Mouse (Mus musculus): ENCODE measurements around the gene Cklf. TPM values are rescaled to one million over a fixed set of nuclear protein-coding genes. Genes with fewer than 3 reads are reported as not detected.
A peak's percentile ranks its signal among the peaks of the same experiment; 100 is the strongest.
"Not testable (repeated sequence)": the region's sequence is repeated elsewhere in the genome, so short reads cannot be mapped to it uniquely, and the experiment has no call there.

The Cklf gene
- polyA plus RNA-seq, 1 experiment: 5.4 TPM

DNA sequence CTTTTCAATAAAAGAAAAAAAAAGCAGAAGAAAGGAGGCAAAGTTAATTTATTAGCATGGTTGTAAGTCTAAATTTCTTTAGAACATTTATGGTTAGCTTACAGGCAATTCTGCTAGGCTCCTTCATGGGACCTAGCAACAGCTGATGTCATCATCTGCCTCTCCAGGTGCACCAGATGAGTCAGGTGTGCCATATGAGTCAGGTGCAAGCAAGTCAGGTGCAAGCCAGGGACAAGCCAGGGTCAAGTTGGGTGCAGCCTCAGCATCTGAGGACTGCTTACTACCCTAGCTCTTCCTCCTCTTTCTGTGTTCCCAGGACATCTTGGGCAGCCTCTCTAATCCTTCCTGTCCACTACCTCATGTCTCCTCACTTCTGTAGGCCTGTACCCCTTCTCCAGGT lies 17.7 kb downstream of the Cklf start:
- no peaks in the 10 kb centered on the region for H3K4me1 ChIP-seq (ENCODE audit: control insufficient read depth, insufficient read depth, low read length)
- no peaks in the 10 kb centered on the region for H3K36me3 ChIP-seq (ENCODE audit: control insufficient read depth, insufficient read depth, low read length)
- H3K4me3 ChIP-seq (ENCODE audit: insufficient read depth, low read depth, low read length): no peak overlapping the region
- no peaks in the 10 kb centered on the region for H3K27me3 ChIP-seq (replicated peaks; ENCODE audit: control insufficient read depth, insufficient read depth, low read length)
- DNase-seq: no peak
- H3K27ac ChIP-seq (ENCODE audit: insufficient read depth, low read depth, low read length): no peak overlapping the region
- TF ChIP-seq CTCF (conservative IDR thresholded peaks at IDR 0.05; ENCODE audit: insufficient read depth, insufficient read length, low read depth, low read length) (no peak), POLR2A (IDR thresholded peaks at IDR 0.05; ENCODE audit: low read depth, low read length) (no peak)

DNA sequence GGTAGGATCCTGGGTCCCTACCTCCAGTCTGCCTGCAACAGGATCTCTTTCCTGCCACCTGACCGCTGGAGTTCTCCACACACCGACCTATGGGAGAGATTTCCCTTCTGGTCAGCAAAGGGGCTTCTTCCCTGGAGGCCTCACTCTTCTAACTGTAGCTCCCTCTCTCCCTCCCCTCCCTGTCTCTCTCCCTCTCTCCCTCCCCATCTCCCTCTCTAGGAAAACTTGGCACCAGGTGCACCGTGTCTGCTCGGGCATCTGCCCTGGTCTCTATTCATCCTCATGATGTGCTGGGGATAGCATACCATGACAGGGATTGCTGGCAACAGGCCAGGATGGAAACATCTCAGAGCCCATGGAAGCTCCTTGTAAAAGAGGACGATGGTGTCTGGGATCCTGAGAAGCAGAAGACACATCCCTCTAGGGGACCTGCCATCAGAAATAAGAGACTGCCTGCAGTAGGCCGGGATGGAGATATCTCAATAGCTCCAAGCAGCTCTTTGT lies 18.3 kb downstream of the Cklf start:
- WGBS: 76% methylated on average over 6 of the region's 6 CpGs

DNA sequence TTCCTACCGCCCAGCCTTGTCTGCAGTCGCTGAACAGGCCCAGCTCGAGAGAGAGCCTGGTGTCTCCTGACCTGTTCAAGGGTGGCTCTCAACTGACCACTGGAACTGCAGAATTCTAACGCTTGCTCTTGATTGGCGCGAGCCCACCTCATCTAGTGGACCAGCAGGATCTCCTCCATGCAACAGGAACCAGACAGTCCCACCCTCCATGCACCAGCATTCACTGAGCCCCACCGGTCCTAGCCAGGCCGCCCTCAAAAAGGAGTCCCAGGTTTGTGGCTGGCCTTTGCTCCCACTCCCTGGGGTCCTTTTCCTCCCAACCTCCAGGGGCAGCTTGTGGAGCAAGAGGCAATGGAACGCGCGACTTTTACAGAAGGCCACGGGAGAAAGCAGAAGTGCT lies 42.4 kb downstream of the Cklf start, which contains the start of gene Cmtm2a:
Gene Cmtm2a, minus strand, starts transcription at position 101 of the 400 bp plus-strand sequence.
- not testable (repeated sequence) for H3K4me3 ChIP-seq (ENCODE audit: insufficient read depth, low read depth, low read length); H3K36me3 ChIP-seq (ENCODE audit: control insufficient read depth, insufficient read depth, low read length); H3K27me3 ChIP-seq (replicated peaks; ENCODE audit: control insufficient read depth, insufficient read depth, low read length); H3K27ac ChIP-seq (ENCODE audit: insufficient read depth, low read depth, low read length); DNase-seq; H3K4me1 ChIP-seq (ENCODE audit: control insufficient read depth, insufficient read depth, low read length)
- 91% methylated on average over 12 of the region's 12 CpGs for WGBS

More for the DNA sequence above, 18.3 kb downstream of the Cklf start:
- Histone ChIP-seq H3K4me3 (ENCODE audit: insufficient read depth, low read depth, low read length) (no peak overlapping the region), H3K27me3 (replicated peaks; ENCODE audit: control insufficient read depth, insufficient read depth, low read length) (no peaks in the 10 kb centered on the region), H3K4me1 (ENCODE audit: control insufficient read depth, insufficient read depth, low read length) (no peaks in the 10 kb centered on the region), H3K36me3 (ENCODE audit: control insufficient read depth, insufficient read depth, low read length) (no peaks in the 10 kb centered on the region), H3K27ac (ENCODE audit: insufficient read depth, low read depth, low read length) (no peak overlapping the region)
- DNase-seq: no peak
- TF ChIP-seq POLR2A (IDR thresholded peaks at IDR 0.05; ENCODE audit: low read depth, low read length): no peak
- TF ChIP-seq CTCF (conservative IDR thresholded peaks at IDR 0.05; ENCODE audit: insufficient read depth, insufficient read length, low read depth, low read length): no peak

DNA sequence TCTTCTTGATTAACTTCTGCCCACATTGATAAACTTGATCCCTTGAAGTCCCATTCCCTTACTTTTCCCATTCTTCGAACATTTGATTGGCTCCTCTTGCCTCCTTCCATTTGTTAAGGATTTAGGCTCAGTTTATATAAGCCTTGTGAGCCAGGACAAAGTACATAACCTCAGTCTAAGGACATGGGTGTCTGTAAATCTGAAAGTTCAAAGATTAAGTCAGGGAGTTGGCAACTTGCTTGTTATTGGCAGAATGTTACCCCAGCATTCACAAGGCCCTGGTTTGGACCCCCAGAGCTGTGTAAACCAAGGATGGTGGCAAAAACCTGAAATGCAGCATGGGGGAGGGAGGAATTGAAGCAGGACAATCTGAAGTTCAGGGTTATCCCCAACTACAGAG lies 43.7 kb downstream of the Cklf start:
- H3K4me3 ChIP-seq (ENCODE audit: insufficient read depth, low read depth, low read length): no peak overlapping the region
- H3K27ac ChIP-seq (ENCODE audit: insufficient read depth, low read depth, low read length): no peak overlapping the region
- DNase-seq: peak; percentile 69
- TF ChIP-seq CTCF (conservative IDR thresholded peaks at IDR 0.05; ENCODE audit: insufficient read depth, insufficient read length, low read depth, low read length): no peak
- TF ChIP-seq POLR2A (IDR thresholded peaks at IDR 0.05; ENCODE audit: low read depth, low read length): no peak
- H3K27me3 ChIP-seq (replicated peaks; ENCODE audit: control insufficient read depth, insufficient read depth, low read length): no peaks in the 10 kb centered on the region
- peaks cover 6% of the 10 kb centered on the region; the same call in 1 of the 2 replicates for H3K4me1 ChIP-seq (ENCODE audit: control insufficient read depth, insufficient read depth, low read length)
- no peaks in the 10 kb centered on the region for H3K36me3 ChIP-seq (ENCODE audit: control insufficient read depth, insufficient read depth, low read length)
- 78% methylated on average over 1 of the region's 1 CpGs for WGBS

DNA sequence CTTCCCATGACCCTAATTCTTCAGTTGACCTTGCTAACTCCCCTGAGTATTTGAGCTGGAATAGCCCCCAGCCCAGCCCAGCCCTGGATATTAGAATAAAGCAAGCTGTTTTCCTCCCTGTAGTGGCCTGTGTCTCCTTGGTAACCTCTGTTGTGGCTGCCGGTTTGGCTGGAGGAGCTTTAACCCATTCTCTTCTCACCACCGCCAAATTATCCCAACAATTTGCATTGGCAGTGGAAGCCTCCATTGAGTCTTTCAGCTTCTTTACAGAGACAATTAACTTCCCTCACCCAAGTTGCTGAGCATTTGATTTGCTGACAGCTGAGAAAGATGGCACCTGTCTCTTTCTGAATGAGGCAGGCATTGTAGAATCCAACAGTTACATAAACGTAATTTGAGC lies 50.9 kb downstream of the Cklf start:
- not testable (repeated sequence) for H3K4me3 ChIP-seq (ENCODE audit: insufficient read depth, low read depth, low read length); DNase-seq; H3K27me3 ChIP-seq (replicated peaks; ENCODE audit: control insufficient read depth, insufficient read depth, low read length); H3K36me3 ChIP-seq (ENCODE audit: control insufficient read depth, insufficient read depth, low read length); H3K27ac ChIP-seq (ENCODE audit: insufficient read depth, low read depth, low read length); H3K4me1 ChIP-seq (ENCODE audit: control insufficient read depth, insufficient read depth, low read length)
- WGBS: 34% methylated on average over 3 of the region's 3 CpGs

DNA sequence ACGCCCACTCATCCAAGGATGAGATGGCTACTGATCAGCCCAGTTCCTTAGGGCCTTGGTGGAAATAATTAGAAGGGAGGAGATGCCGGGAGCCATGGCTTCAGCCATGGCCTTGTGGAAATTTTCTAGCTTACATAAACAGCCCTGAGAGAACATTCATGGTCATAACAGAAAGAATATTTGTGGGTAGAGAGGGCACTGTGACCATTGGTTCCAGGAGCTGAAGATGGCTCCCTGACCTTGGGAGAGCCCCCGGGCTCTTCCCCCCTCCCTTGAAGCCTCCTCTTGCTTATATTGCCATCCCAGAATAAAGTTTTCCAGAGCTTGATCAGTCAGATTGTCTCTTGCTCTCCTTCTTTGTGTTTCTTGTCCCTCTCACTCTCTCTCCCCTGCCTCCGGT lies 51.9 kb downstream of the Cklf start:
- WGBS: 89% methylated on average over 4 of the region's 4 CpGs
- not testable (repeated sequence) for H3K36me3 ChIP-seq (ENCODE audit: control insufficient read depth, insufficient read depth, low read length); H3K27me3 ChIP-seq (replicated peaks; ENCODE audit: control insufficient read depth, insufficient read depth, low read length); H3K27ac ChIP-seq (ENCODE audit: insufficient read depth, low read depth, low read length); H3K4me1 ChIP-seq (ENCODE audit: control insufficient read depth, insufficient read depth, low read length); H3K4me3 ChIP-seq (ENCODE audit: insufficient read depth, low read depth, low read length); DNase-seq

DNA sequence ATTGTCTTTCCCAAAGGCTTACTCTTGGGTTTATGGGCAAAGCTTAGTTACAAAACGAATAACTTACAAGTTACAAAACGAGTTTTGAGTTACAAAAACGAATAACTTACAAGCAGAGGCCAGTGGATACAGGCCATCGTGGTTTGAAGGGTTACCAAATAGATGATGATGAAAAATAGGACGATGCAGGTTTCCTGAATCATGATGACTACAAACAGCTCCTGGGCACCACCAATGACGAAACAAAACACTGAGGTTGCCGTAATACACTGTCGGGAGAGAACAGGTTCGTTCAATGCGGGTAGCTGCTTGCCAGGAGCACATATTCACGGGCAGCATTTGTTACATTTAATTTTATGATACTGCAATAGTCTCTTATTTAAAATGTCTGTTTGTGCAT lies 54.3 kb downstream of the Cklf start:
- H3K27ac ChIP-seq (ENCODE audit: insufficient read depth, low read depth, low read length): no peak overlapping the region
- no peak for DNase-seq
- no peak overlapping the region for H3K4me3 ChIP-seq (ENCODE audit: insufficient read depth, low read depth, low read length)
- no peaks in the 10 kb centered on the region for H3K4me1 ChIP-seq (ENCODE audit: control insufficient read depth, insufficient read depth, low read length)
- no peak for TF ChIP-seq POLR2A (IDR thresholded peaks at IDR 0.05; ENCODE audit: low read depth, low read length)
- TF ChIP-seq CTCF (conservative IDR thresholded peaks at IDR 0.05; ENCODE audit: insufficient read depth, insufficient read length, low read depth, low read length): no peak
- no peaks in the 10 kb centered on the region for H3K36me3 ChIP-seq (ENCODE audit: control insufficient read depth, insufficient read depth, low read length)
- WGBS: 86% methylated on average over 11 of the region's 11 CpGs
- H3K27me3 ChIP-seq (replicated peaks; ENCODE audit: control insufficient read depth, insufficient read depth, low read length): no peaks in the 10 kb centered on the region

DNA sequence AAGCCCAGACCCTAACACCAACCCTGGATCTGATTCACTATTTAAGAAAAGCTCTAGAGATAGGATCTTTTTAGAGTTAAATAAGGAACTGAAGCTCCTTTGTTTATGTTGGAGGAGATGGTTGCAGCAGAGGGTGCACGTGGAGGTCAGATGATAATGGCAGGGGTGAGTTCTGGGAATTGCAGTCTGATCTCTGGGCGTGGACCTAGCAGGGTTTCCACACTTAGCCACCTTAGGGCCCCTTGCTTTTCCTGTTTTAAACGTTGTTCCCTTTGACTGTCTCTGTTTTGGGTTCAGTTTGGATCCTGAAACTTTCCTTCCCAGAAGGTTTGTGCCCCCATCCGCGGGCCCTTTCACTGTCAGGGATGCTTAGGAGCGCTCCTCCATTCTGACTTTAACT lies 57.7 kb downstream of the Cklf start:
- not testable (repeated sequence) for DNase-seq; H3K27me3 ChIP-seq (replicated peaks; ENCODE audit: control insufficient read depth, insufficient read depth, low read length); H3K4me1 ChIP-seq (ENCODE audit: control insufficient read depth, insufficient read depth, low read length); H3K4me3 ChIP-seq (ENCODE audit: insufficient read depth, low read depth, low read length); H3K36me3 ChIP-seq (ENCODE audit: control insufficient read depth, insufficient read depth, low read length); H3K27ac ChIP-seq (ENCODE audit: insufficient read depth, low read depth, low read length)
- 48% methylated on average over 6 of the region's 6 CpGs for WGBS

DNA sequence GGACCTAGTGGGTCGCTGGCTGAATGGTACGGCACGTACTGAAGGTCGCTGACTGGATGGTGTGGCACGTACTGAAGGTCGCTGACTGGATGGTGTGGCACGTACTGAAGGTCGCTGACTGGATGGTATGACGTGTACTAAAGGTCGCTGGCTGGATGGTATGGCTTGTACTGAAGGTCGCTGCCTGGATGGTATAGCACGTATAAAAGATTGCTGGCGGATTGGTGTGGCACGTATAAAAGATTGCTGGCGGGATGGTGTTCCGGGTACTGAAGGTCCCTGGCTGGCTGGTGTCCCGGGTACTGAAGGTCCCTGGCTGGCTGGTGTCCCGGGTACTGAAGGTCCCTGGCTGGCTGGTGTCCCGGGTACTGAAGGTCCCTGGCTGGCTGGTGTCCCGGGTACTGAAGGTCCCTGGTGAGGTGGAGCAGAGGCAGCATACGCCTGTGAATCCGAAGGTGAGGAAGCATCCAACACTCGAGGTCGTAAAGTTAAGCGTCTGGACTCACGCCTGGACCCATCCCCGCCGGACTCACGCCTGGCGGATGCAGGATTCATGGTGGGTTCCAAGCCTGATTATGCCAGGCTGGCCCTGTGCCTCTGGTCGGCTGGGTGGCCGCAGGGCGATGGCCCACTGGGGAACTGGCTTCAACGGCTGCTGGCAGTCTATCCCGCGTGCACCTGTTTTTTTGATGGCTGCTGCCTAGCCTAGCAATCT lies 58.9 kb downstream of the Cklf start, which contains the start of the genes Gm45711 and Cmtm1:
Gene Gm45711, minus strand, starts transcription at position 641 of the 715 bp plus-strand sequence.
Gene Cmtm1, minus strand, starts transcription at position 705 of the 715 bp plus-strand sequence.
- H3K4me3 ChIP-seq (ENCODE audit: insufficient read depth, low read depth, low read length); H3K27ac ChIP-seq (ENCODE audit: insufficient read depth, low read depth, low read length); H3K4me1 ChIP-seq (ENCODE audit: control insufficient read depth, insufficient read depth, low read length); H3K27me3 ChIP-seq (replicated peaks; ENCODE audit: control insufficient read depth, insufficient read depth, low read length); H3K36me3 ChIP-seq (ENCODE audit: control insufficient read depth, insufficient read depth, low read length): not testable (repeated sequence)
- DNase-seq: peak; percentile 16
- 81% methylated on average over 36 of the region's 36 CpGs for WGBS

DNA sequence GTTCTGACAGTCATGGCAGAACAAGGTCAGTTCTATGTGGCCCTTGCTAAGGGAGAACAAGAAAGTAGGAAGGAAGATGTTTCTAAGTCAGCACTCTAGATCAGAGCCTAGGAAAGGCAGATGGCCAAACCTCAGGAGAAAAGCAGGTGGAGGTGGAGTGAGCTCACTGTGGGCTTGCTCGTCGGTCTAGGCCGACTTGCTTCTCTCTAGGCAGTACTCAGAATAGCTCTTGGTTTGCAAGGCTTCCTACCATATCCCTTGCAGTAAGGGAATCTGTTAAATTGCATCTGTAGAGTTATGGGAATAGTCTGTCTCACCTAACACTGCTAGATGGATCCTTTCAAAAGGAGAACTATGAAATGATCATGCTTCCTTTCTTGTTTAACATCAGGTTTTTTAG lies 61.4 kb downstream of the Cklf start:
- not testable (repeated sequence) for H3K27ac ChIP-seq (ENCODE audit: insufficient read depth, low read depth, low read length); DNase-seq; H3K4me3 ChIP-seq (ENCODE audit: insufficient read depth, low read depth, low read length); H3K27me3 ChIP-seq (replicated peaks; ENCODE audit: control insufficient read depth, insufficient read depth, low read length); H3K4me1 ChIP-seq (ENCODE audit: control insufficient read depth, insufficient read depth, low read length); H3K36me3 ChIP-seq (ENCODE audit: control insufficient read depth, insufficient read depth, low read length)
- 74% methylated on average over 3 of the region's 3 CpGs for WGBS

Data from kidney, adult 2 months (tissue).